Mouse (Mus musculus): ENCODE data around the gene Tfap2e. TPM values are rescaled to one million over a fixed set of nuclear protein-coding genes. Genes with fewer than 3 reads are reported as not detected.
A peak's percentile ranks its signal among the peaks of the same experiment; 100 is the strongest.

Tfap2e gene
- total RNA-seq, 2 experiments from 2014 or later = not detected

DNA sequence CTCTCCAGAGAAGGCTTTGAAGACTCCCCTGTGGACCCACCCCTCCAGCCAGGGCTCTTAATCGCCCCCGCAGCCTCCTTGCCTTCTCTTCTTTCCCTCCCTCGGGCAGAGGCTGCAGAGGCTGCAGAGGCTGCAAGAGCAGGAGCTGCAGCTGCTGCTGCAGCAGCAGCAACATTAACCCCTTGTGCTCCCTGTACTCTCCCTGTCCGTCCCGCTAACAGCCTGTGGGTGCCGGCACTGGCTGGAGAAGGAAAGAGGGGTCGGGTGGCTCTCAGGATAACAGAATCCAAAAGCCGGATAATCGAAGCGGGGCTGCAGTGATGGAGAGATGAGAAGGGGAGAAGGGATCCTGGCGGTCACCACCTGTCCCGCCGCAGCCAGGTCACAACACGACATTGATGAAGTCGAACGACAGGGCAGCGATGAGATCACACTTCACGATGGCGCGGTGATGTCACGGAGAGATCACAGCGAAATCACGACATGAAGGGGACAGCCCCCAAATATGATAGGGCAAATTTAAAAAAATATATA is 16.6 kb upstream of the Tfap2e start:
- intact Hi-C loops (cut with DNase I) = loop anchor here (5.0 to 10.0 kb wide), 2 partner anchors 75 to 212 kb away; partner anchors contain the start of genes Psmb2 and Zmym4
- no peak for DNase-seq (ENCODE audit: low spot score)

DNA sequence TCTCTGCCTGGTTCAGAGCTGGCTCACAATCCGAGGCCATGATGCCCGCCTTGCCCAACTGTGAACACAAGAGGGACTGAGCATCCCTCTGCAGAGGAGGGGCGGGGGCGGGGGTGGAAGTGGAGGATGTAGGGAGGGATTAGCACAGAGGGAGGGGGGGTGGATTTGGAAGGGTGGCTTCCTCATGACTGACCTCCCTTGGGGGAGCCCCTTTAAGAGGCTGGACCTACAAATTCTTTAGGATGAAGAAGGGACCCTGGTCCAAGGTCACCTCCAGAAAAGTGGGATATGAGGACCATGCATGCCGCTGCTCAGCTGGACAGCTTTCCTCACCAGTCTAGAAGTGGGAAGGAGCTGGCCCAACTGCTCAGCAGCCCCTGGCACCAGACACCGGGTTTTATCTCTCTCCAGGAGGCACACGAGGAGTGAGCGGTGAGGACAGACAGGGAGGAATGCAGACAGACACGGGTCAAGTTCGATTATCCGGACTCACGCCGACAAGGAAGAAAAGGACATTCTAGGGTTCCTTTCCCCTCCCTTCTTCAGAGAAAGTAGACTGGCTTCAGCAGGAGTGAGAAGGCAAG is 16.1 kb upstream of the Tfap2e start:
- no peak for DNase-seq (ENCODE audit: low spot score)

DNA sequence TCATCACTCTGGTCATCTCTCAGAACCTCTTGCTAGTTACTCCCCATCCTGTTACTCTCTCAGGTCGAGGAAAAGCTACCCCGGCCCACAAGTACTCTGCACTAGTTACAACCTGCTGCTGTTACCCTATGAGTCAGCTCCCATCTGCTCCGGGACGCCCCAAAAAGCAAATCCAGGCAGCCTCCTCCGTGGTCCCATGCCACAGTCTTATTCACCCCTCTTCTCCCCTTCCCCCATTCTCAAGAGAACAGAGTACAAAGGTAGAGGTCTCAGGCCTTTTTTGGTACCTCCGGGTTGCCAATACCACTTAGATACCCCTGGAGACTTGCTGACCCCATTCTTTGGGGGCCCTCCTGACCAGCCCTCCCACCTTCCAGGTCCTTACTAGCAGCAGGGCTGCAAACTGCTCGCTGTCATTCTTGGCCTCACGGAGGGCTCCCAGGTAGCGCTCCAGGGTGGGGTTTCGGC is 15.6 kb upstream of the Tfap2e start:
- intact Hi-C loops (cut with DNase I) = loop anchor here (5.0 to 10.0 kb wide), 2 partner anchors 74 to 213 kb away; partner anchors contain the start of genes Psmb2 and Zmym4
- DNase-seq (ENCODE audit: low spot score) = no peak

More for the DNA sequence above, 16.1 kb upstream of the Tfap2e start:
- intact Hi-C loops (cut with DNase I) = loop anchor here (5.0 to 10.0 kb wide), 2 partner anchors 75 to 213 kb away; partner anchors contain the start of genes Psmb2 and Zmym4

DNA sequence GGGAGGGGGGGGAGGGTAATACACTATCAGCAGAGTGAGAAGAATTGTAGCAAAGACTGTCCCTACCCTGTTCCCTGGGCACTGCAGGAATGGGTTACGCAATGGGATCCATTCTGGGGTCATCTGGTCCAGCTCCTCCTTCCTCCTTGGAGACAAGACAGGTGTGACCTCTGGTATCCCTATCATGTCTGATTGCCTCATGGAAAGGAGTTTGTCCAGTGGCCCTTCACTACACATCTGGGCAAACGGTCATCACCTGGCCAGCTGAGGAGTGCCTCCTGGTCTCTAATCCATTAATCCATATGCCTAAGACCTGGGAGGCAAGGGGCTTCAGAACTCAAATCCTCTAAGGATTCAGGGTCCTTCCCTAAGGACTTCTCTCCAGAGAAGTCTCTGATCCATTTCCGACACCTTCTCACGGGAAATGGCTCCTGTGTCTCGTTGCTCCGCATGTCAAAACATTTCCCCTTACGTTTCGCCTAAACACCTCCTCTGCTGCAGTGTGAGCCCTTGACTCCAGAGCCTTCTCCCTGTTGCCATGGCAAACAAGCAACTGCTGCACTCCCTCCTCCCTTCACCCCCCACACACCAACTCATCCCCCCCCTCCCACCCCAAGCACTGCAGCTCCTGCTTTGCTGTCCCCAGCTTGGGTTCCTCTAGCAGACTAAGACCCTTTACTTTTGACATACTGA is 15.0 kb upstream of the Tfap2e start:
- intact Hi-C loops (cut with DNase I) = loop anchor here (5.0 to 10.0 kb wide), 2 partner anchors 74 to 214 kb away; partner anchors contain the start of genes Psmb2 and Zmym4
- no peak for DNase-seq (ENCODE audit: low spot score)

DNA sequence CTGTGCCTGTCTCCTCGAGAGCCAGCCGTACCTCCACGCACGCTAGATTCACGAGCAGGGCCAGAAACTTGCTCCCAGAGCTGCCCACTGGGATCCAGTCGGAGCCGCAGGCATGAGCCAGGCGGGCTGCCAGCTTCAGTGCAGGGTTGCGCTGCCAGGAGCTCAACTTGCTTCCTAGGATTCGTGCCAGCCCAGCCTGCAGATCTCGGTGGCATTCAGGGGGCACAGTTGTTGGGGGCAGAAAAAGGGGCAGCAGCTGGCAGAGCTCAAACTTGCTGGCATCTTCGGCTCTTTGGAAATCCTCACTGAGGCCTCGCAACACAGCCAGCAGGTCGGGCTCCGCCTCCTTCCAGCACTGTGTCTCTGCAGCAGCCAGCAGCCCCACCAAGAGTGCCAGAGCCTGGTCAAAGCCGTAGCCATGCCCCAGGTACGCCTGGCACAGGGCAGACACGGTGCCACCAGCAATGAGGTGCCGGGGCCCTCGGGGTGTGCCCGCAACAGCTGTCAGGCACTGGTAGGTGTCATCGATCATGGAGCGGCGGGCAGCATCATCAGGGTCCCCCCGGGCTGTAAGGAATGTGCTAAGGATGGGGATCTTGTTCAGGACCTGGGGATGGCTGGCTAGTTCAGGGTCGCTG is 14.1 kb upstream of the Tfap2e start:
- no peak for DNase-seq (ENCODE audit: low spot score)
- intact Hi-C loops (cut with DNase I) = loop anchor here (5.0 to 10.0 kb wide), 2 partner anchors 73 to 215 kb away; partner anchors contain the start of genes Psmb2 and Zmym4

DNA sequence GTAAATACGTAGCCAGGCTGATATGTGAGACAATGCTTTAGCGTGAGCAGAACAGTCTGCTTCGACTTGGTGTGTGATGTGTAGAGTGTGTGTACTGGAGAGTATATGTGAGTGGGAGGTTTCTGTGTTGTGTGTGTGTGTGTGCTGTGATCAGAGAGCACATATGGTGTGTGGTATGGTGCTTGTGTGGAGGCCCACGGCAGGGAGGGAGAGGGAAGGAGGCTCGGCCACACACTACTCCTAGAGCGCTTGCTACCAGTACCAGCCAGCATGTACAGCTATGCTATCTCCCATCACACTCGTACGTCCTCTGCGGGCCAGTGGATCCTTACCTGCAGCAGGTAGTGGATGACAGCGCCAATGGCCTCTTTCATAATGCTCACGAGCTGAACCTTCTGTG is 13.5 kb upstream of the Tfap2e start:
- DNase-seq (ENCODE audit: low spot score) = no peak
- intact Hi-C loops (cut with DNase I) = no loop called here

DNA sequence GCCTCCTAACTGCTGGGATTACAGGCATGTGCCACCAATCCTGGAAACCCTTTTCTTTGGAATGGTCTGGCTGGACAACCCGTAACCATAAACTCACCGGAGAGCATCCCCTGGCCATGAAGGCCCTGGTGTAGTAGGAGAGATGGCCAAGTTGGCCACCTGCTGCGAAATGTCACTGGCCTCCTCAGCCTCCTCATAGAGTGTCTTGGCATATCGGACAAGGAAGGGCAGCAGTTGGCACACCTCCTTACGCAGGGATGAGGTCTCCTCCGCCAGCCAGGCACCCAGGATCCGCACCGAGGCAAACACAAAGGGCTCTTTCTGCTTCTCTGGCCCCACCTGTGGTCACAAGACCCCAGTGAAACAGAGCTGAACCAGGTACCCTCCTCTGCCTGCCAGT is 12.3 kb upstream of the Tfap2e start:
- no peak for DNase-seq (ENCODE audit: low spot score)
- intact Hi-C loops (cut with DNase I) = no loop called here

DNA sequence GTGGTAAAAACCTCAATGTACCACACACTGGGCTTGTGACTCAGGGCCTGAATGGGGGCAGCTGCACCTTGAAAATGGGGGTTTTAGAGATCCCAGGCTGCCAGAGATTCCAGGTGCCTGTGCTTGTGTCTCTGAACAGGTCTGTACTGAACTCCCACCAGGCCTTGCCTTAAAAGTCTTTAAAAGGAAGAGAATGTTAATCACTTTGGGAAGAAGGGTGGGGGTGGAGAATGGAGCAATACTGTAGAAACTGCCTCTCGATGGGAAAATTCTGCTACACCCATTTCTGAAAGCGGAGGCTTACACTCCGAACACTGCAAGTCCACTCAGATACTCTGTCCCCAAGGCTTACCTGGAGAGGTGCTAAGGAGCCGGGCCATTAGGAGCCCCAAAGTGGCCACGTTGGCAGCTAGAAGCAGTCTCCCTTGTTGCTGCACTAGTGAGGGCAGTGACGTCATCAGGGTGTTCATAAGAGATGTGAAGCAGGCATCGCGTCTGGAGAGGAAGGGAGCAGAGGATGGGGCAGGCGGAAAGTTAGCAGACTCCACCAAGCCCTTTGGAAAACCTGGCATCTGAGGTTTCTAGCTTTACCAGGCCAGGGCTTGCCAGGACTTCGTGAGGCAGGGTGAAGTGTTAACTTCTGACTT is 10.3 kb upstream of the Tfap2e start:
- no peak for DNase-seq (ENCODE audit: low spot score)
- intact Hi-C loops (cut with DNase I) = loop anchor here (2.0 kb wide), 1 partner anchor 94 kb away; no protein-coding TSS in a partner anchor

DNA sequence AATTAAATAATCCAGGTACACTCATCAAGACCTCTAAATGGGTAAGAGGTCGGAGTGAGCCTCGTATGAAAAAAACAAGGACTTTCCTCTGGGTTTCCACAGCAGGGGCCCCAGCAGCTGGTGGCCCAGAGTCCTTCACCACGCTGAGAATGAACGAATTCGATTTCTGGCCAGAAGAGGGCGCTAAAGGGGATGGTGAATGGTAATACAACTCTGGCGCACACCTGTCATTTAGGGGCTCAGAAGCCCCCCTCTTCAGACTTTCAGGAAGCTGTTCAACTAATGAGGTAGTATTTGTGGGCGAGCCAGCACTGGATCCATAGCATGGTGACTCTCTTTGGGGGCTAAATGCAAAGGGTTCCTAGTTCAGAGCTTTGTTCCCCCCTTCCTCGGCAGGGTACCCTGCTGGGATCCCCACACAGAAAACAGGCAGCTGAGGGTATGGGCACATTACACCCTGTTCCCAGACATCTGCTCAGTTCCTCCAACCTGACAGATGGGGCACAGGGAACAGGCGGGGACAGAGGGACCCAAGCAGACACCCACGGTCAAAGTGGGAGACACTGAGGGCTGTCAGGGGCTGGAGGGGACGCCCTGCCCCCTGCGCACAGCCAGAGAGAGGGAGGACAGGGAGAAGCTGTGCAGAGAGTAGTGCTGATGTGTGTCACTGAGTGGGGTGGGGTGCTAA is 9.6 kb upstream of the Tfap2e start:
- intact Hi-C loops (cut with DNase I) = loop anchor here (2.0 kb wide), 1 partner anchor 95 kb away; no protein-coding TSS in a partner anchor
- DNase-seq (ENCODE audit: low spot score) = no peak

DNA sequence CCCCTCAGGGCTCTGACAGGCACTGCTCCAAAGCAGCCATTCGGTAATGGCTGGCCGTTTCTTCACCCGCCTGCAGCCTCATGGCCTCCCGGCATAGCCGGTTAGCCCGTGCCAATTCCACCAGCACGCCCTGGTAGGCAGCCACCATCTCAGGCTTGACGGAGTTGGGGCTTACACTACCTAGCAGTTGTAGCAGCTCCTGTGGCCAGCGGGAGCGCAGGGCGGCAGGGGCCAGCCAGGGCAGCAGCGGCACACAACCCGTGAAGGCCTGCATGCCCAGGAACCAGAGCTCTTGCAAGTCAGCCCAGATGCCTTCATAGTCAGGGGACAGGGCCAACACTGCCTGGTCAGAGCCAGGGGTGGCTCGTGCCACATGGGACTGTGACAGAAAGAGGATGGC is 8.8 kb upstream of the Tfap2e start:
- no peak for DNase-seq (ENCODE audit: low spot score)
- intact Hi-C loops (cut with DNase I) = no loop called here

DNA sequence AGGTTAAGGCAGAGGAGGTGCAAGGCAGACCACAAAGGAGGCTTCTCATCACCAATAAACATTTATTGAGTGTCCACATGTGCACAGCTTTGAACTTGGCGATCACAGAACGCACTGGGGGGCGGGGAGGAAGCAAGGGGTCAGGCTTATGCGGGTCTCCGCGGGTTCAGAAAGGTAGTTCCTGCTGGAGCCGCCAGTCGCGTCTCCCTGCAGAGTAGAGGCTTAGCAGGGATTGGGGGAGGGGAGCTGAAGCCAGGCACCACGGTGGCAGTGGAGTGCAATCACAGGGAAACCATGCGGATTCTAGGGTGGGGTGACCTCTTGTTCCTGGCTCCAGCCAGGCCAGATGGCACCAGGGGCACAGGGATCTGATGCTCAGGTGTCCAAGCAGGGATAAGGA is 7.7 kb upstream of the Tfap2e start:
- no peak for DNase-seq (ENCODE audit: low spot score)
- intact Hi-C loops (cut with DNase I) = loop anchor here (2.0 kb wide), 1 partner anchor 189 kb away; no protein-coding TSS in a partner anchor

DNA sequence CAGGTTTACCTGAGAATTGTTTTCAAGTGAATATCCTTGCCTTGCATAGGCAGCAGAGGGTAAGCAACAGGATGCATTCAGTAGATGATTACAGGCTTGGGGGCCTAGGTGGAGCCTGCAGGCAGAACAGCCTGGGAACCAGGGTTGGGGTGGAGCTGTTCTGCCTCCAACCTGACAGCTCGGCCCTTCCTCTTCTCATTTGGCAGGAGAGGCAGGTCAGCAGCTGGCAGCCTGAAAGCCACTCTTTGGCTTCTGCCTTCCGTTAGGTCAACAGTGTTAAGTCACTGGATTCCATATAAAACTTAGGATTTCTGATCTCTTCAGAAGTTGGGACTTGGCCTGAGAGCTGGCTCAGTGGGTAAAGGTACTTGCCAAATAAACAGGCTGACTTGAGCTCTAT is 6.9 kb upstream of the Tfap2e start:
- DNase-seq (ENCODE audit: low spot score) = no peak
- intact Hi-C loops (cut with DNase I) = loop anchor here (2.0 kb wide), 1 partner anchor 188 kb away; no protein-coding TSS in a partner anchor

DNA sequence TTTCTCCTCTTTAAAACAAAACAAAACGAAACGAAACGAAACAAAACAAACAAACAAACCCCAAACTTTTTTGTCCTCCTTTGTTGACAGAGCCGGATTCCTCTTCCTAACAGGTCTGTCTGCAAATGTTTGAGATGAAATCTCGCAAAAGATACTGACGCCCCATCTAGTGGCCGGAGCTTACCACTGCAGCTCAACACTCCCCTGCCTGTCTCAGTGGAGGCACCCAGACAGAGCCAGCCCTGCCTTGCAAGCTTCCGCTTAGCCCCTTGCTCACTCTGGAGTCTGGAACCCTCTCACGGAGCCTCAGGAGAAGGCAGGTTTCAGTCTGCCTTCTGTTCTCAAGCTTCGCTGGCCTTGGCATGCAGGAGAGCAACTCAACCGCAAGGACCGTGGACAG is 5.4 kb upstream of the Tfap2e start:
- peak; percentile 44 for DNase-seq (ENCODE audit: low spot score)
- intact Hi-C loops (cut with DNase I) = loop anchor here (1.0 kb wide), 2 partner anchors 108 to 141 kb away; no protein-coding TSS in a partner anchor

DNA sequence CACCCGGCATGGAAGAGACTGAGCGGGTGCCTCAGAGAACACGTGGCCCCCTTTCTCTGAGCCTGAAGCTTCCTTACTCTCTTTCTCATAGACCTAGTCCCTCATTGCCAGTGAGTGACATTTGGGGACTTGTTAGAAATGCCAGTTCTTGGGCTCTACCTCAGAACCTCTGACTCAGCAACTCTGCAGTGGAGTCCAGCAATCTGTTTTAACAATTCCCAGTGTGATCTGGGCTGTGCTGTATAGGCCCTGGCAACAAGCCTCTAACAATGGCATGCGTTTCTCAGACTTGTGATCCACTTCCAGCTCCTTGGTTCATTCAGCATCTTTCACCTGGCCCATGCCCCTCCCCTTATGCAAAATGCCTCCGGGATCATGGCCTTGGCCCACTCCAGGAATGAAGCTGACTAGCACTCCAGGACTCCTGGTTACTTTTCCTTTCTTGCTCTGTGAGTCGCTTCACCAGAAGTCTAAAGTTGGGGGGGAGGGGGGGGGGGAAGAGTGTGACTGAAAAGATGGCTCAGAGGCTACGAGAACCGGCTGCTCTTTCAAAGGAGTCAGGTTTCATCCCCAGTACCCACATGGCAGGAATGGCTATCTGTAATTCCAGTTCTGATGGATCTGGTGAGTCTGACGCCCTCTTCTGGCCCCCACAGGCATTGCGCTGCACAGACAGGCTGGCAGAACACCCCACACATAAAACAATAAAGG is 4.1 kb upstream of the Tfap2e start:
- no peak for DNase-seq (ENCODE audit: low spot score)
- intact Hi-C loops (cut with DNase I) = no loop called here

DNA sequence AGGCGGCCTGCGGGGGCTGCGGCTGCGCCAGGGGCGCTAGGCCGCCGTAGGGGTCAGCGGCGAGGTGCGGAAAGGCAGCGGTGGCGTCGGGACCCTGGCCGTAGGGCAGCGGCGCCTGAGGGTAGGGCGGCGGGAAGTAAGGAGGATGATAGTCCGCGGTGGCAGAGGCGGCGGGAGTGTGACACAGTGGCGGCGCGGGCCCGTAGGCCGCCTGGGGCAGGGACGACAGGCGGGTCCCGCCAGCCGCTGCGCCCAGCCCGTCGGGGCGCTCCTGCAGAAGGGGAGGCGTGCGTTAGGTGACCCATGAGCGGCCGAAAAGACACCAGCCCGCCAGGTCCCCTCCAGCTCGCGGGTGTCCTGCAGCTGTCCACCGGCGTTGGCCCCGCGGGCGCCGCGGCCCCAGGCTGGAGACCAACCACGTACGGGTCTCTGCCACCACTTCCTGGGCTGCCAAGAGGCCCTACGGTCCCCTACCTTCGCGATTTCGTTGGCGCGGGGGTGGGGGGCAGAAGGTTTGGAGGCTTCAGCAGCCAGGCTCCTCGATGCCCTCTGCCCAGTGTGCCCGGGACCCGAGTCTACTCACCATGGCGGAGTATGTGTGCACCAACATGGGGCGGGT is 549 bp downstream of the Tfap2e start:
- intact Hi-C loops (cut with DNase I) = no loop called here
- no peak for DNase-seq (ENCODE audit: low spot score)

DNA sequence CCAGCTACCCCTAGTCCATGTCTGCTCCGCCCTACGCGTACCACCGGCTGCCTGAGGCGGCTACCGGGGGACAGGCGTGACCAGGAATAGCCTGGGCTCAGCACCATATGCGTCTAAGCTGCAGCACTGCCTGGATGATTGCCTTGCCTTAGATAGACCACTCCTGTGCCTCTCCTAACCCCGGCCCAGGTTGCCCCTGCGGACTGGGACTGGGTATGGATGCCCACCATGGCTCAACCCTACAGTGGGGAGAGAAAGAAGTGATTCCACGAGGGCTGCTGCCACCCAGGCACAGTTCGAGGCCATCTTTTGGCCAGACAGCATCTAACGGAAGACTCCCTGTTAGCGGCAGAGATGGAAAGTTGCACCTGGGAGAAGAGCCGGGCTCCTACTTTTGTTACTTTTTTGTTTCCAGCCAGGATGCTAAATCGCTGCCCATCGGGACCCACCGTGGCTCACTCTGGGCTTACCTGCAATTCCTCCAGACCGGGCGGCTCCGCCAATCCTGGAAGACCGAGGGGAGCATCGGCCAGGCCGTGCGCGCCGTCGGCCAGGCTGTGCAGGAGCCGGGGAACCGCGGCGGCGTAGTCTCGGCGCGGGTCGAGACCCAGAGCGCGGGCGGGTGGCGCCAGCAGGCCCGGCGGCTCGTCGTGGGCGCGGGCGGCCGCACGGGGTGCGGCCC is 1.2 kb downstream of the Tfap2e start:
- DNase-seq (ENCODE audit: low spot score) = no peak
- intact Hi-C loops (cut with DNase I) = no loop called here

DNA sequence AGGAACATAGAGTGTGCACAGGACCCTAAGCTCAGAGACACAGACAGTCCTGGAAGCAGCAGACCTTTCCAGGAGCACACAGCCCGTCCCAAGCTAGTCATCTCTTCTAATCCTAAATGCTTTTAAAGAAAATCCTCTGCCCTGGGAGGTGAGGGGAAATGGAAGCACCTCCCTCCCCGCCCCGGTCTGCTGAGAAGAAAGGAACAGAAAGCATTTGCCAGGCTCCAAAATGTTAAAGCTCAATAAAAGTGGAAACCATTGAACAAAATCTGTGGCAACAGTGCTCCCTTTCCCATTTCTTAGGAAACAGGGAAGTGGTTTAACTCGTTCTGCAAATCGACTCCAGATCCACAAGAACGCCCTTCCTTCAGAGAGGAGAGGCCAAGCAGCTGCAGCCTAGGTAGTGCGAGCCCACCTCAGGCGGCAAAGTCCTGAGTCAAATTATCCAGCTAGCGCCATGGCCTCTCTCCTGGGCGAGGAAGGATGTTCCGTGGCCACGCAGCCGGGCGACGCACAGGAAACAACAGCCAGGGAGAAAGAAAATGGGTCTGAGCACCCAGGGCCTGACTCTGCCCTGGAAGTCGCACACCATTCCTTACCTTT is 1.9 kb downstream of the Tfap2e start:
- no peak for DNase-seq (ENCODE audit: low spot score)
- intact Hi-C loops (cut with DNase I) = no loop called here
